Mouse (Mus musculus) layer of hippocampus, postnatal 14 days (tissue): ENCODE results near the gene Sync. TPM values are rescaled to one million over a fixed set of nuclear protein-coding genes. Genes with fewer than 3 reads are reported as not detected.

ENCODE experiments used
- DNase-seq, 2 experiments: peaks; one replicate each; pipeline ENCODE4 v3.0.0; 2021 to 2022; ENCODE audit warnings: low spot score in 2 of 2, mixed read lengths in 1 of 2
- total RNA-seq, 2 experiments: library from RNA; stranded (reverse); gene quantifications; 2 replicates each; pipeline ENCODE4 v1.2.3; 2021

Gene Sync
- total RNA-seq, 2 experiments from 2014 or later: 1.2 TPM

DNA sequence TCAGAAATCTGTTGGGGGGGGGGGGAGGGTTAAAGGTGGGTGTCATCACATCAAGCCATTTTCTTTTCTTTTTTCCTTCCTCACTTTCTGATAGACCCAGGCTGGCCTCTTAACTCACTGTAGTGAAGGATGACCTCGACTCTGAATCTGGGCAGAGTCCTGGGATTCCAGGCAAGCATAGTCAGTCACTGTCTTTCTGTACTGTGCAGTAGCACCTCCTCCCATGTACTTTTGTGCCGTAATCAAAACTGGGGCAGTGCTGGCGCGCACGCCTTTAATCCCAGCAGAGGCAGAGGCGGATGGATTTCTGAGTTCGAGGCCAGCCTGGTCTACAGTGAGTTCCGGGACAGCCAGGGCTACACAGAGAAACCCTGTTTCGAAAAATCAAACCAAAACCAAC lies 16.4 kb downstream of the Sync start:
- DNase-seq: no peak

DNA sequence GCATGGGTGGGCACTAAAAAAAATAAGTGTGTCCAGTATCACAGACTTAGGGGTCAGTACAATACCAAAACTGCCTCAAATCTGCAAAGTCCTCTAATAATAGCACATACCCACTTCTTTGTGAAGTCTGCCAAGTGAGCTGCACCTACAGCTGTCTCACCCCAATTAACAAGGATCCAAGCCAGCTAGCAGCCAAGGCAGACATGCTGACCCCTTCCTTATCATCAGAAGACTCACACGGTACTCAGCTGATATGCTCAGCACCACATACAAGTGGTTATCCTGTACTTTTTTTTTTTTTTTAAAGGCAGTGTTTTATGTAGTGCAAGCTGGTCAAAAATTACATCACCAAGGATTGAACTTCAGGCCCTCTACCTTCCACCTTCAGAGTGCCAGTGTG lies 16.9 kb downstream of the Sync start:
- no peak for DNase-seq

DNA sequence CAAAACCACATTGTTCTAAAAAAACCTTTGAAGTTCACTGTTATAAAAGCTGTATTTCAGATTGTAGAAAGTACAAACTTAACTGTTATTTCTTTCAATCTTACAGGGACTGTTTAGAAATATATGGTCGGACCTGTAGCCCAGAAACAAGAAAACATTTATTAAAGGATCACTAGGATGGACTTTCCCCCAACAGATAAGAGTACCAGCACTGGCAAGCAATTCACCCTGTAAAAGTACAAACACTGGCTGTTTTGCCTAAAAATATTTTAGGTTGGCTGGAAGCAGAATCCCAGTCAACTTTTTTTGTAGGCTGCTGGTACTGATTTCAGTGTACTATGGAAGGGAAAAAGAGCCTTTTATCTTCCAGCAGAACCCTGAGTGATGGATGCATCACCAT lies 20.5 kb downstream of the Sync start:
- DNase-seq: no peak

DNA sequence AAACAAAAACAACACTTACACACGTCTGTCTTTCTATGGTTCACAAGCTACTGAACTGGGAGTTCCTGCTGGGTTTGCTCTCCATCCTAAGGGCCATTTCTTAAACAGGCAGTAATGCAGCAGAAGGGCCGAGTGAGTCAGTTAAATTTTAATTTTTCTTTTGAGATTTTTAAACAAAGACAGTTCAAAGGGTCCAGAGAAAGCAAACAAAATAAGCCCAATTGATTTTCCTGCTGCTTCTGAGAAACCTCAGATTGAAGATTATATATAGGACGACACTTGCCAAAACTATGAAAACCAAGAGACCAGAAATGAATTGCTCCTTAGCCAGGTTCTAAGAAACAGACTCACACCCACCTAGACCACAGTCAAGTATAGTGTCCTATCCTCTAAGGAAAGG lies 26.5 kb downstream of the Sync start:
- DNase-seq: no peak

DNA sequence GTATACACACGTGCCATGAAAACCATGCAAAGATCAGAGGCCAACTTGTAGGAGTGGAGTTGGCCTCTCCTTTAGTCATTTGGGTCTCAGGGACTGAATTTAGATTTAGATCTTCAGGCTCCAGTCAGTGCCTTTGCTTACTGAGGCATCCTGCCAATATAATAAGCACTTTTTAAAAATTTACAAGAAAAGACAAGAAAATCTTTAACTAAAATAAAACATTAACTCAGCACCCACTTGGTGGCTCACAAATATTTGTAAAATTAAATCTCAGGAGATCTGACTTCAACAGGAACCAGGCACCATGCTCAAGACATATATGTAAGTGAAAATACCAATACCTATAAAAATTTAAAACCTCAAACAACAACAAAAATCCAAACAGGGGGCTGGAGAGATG lies 33.5 kb downstream of the Sync start:
- no peak for DNase-seq

DNA sequence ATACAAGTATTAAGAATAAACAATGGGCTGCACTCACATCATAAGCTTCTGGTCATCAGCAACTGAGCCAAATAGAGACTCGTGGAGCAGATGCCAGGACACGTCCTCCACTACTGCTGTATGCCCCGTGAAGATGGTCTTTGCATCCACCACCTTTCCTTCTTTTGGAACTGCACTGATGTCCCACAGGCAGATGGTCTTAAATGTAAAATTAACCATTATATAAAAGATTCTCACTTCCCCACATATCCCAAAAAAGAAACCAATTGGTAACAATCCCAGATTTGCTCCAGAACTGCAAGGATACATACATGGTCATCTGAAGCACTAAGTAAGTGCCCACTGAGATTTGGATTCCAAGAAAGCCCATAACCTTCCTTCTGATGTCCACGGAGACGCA lies 34.6 kb downstream of the Sync start:
- no peak for DNase-seq

DNA sequence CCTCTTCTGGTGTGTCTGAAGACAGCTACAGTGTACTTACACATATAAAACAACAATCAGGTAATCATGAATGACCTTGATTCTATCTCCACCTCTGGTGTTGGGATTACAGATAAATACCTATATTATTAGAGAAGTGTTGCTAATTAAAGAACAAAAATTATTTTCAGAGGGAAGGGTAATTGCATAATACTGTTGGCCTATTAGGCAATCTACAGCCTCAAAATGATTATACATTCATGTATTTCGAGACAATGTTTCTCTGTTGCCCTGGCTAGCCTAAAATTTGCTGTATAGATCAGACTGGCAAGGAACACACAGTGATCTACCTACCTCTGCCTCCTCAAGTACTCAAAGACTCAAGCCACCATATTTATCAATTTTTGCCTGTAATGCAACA lies 36.1 kb downstream of the Sync start:
- DNase-seq: no peak

DNA sequence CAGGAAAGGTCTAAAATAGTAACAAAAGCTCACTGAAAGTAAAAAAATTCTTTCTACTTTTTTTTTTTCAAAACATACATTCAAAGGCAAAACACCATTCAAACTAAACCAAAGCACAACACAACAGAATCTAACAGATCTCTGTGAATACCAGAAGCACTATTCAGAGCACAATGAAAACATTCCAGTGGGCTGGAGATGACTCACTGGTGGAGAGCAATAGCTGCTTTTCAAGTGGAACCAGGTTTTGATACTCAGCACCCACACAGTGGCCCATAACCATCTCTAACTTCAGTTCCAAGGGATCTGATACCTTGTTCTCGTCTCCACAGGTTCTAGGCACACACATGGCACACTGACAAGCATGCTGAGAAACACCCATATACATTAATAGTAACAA lies 37.3 kb downstream of the Sync start:
- DNase-seq: no peak

DNA sequence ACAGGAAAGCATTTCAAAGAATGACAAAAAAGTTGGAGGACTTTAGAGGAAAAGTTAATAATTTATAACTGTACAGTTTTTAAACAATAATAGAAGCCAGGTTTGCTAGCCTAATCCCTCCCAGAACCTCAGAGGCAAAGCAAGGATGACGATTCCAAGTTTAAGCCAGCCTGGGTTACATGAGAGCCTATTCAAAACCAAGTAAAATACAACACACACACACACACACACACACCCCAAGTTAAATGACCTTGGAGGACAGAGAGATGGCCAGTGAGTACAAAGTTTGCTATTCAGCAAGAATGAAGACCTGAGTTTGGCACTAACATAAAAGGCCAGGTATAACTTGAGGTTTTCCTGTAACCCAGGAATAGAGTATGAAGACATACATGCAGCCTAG lies 38.8 kb downstream of the Sync start:
- DNase-seq: no peak

DNA sequence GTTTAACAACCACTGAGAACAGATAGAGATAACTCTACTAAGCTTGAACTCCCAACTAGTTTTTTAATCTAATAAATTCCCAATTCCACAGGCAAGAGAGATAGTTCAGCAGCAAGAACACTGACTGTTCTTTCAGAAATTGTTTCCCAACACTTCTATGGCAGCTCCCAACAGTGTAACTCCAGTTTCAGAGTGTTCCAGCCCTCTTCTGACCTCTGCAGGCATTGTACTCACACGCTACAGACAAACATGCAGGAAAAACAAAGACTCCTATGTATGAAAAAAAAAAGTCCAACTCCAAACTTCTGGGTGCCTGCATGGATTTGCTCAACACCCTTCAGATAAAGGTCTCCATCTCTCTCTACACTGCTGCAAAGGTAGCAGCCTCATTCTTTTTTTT lies 45.4 kb downstream of the Sync start:
- DNase-seq: no peak

DNA sequence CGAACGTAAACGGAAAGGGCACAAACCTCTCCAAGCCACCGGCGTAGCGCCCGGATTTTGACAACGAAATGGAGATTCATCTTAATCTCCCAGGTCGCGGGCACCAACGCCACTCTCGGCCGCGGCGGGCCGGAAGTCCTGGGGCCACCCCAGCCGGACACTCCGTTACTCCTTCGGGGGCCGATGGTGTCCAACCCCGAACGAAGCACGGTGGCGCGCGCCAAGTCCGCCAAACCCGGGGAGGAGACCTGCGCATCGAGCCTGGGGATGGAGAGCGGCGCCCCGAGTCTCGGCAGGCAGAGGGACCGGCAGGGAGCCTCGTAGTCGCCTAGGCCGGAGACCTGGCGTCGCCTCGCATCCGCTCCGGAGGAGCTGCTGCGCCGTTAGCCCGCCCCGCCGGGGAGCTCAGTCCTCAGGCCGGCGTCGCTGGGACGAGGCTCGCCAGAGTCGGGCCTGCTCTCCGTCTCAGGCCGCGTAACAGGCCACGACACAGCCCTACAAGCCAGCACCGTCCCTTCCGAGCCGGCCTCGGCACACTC lies 47.3 kb downstream of the Sync start:
- peak in 1 of 2 experiments; percentile 37 for DNase-seq

DNA sequence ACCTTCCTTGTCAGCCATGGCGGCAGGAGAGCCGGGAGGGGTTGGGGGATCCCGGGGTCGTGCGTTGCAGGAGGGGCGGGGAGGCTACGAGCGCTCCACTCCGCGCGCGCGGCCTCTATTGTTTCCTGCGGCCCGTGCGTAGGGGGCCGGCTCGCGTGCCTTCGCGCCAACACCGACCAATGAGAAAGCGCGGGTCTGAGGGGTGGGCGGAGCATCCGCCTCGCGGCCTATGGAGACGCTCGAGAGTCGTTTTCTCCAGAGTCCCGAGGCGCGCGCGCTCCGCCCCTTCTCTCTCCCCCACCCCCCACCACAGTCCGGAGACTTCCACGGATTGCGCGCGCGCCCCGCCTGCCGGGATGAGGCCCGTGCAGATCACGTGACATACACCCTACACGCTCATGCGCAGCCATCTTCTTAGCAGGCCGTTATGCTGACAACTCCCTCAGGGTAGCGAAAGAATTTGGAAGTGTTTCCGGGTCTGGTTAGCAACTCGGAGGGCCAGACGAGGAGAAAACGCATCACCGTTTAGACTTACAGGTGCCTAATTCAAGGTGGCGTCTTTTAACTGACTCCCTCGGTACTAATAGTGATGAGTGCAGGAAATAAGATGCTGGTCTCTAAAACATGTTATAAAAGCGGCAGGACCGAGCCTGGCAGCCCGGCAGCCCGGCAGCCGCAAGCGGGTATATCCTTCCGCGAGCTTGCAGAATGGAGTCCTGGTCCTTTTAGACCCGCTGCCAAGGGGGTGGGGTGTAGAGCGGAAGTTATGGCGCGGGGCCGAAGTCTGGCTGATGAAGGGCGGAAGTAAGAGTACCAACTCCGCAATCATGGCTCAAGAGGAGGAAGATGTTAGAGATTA lies 48.0 kb downstream of the Sync start, which contains the start of the genes Rbbp4 and Zbtb8os:
Gene Rbbp4 (minus strand): TSS at position 155 of the 859 bp plus-strand sequence.
Gene Zbtb8os (plus strand): TSS at position 480 of the 859 bp plus-strand sequence.
- DNase-seq: peak; percentile 94 to 98

DNA sequence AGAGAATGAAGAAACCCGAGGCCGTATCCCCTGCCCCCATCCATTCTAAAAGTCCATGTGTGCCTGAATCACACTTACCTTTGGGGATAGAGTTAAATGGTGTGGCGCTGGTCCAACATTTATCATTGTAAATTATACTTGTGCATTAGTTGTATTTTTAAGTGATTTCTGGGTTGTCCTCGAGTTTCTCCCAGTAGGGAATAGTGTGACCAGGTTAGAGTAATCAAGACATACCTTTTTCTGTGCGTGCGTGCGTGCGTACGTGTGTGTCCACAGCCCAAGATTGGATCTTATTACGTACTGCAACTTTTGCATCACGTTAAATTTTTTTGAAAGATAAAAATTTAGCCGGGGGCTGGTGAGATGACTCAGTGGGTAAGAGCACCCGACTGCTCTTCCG lies 48.9 kb downstream of the Sync start:
- DNase-seq: peak in 1 of 2 experiments; percentile 6

DNA sequence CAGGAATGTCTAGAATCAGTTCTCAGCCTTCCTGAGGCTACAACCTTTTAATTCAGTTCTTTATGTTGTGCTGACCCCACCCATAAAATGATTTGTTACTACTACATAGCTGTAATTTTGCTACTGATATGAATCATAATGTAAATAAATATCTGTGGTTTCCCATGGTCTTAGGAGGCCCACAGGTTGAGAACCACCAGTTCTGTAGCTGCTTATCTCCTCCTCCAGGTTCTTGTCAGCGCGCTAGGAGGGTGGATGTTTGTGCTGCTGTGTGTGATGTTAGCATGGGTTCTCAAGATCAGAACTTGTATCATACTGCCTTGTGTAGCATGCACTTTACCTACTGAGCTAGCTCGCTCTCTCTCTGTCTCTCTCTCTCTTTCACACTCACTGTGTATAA lies 52.3 kb downstream of the Sync start:
- no peak for DNase-seq

DNA sequence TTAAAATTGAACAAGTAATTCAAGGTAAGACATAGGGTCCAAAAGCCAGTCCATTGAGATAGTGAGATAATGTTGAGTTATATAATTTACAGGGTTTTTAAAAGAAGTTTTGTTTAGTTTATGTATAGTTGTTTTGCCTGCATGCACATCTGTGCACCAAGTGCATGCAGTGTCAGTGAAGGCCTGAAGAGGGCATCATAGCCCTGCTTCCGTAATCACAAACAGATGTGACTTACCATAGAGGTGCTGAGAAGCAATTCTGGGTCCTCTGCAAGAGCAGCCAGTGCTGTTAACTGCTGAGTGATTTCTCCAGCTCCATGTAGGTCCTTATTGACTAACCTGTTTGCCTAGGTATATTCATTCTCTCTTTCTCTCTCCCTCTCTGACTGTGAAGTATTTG lies 54.5 kb downstream of the Sync start:
- DNase-seq: no peak

DNA sequence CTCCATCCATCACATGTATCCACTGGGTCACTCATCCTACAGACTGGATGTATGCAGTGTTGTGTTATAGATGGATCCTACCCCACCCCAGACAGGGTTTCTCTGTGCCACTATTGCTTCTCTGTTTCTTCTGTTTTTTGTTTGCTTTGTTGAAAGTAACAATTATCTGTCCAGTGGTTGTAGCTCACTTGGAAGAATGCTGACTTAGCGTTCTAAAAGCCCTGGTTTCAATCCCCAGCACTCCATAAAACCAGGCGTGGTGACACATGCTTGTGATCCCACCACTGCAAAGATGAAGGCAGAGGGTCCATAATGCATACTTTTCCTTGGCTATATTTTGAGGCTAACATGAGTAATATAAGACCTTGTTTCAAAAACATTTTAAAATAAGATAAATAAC lies 55.3 kb downstream of the Sync start:
- no peak for DNase-seq

DNA sequence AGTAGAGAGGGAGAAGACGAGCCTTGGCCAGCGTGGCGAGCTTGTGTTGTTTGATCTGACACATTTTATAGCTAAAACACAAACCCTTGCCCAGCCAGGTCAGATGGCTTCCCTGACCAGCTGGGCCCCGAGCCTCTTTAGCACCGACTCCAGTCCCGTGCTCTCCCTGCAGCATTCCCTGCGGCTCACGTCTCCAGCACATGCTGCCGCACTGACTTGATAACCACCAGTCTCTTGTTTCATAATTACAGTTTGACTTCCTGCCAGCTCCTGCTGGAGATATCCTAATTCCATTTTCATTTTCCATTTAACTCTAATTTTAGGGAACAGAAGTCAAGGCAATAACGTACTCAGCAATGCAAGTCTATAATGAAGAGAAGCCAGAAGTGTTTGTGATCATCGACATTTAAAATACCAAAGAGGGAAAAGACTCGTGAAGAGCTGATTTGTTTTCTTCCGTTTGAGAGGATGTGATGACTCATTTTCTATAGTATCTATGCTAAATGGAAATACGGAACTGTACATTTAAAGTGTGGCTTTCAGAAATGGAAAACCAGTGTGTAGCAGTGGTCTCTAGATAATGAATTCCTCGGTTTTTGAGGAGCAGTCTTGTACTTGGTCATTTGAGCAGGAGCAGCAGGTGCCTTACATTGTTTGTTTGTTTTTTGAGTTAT lies 59.2 kb downstream of the Sync start:
- DNase-seq: peak; percentile 10 to 65

DNA sequence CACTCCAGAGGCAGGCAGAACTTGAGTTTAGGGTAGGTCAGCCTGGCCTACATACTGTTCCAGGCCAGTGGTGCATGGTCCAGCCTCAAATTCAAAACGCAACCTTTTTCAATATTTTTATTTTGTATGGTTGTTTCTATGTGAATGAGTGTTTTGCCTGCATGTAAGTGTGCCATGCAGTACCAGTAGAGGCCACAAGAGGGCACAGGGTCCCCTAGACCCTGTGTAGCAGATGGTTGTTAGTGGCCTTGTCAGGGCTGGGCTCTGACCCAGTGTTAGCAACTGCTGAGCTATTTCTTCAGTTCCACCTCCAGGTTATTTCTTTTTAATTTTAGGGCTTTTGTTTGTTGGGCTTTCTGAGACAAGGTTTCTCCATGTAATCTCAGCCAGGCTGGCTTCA lies 63.2 kb downstream of the Sync start:
- DNase-seq: peak; percentile 53 to 66

DNA sequence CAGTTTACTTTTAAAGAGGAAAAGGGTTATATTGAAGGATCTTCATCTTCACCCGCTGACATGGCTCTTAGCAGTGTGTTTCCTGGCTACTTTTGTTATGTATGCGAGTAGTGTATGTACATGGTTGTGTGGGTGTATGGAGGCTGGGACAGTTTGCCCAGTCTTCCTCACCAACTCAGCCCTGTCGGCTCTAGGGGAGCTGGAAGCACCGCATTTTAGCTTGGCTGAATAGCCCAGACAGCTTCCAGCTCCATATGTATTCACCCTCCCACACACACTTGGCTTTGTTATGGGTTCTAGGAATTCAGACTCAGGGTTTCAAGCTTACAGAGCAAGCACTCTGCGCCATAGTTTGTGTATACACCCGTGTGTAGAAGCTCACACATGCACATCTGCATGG lies 63.7 kb downstream of the Sync start:
- DNase-seq: peak; percentile 13 to 64

DNA sequence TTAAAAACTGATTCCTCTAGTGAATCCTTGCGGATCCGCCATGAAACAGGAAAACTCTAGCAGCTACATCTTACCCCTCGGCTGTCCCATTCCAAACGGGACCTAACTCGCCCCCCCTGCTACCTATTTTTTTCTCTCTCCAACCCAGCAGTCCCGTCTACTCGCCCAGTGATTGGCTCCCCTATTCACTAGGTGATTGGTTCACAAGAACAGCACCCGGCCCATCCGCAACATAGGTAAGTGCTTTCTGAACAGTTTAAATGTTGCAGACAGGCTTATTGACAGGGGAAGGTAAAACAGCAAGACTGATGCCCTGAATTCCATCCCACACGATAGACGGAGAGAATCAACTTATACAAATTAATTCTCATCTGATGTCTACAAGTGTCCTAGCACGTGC lies 65.8 kb downstream of the Sync start:
- DNase-seq: no peak

DNA sequence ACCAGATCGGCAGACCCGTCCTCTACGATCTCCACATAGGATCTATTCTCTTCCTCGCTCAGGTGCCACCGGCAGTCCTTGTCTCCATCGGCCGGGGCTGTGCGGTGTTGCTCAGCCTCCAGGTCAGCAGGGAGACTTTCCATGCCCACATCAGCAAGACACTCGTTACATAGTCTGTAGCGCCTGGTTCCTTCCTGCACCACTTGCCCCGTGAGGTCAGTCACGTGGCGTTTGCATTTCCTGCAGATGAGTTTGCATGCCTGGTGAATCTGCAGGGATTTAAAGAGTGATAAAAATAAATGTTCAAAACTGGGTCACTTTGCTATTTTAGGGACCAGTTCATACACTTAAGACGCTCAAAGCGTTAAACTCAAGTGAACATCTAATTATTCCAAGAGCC lies 66.8 kb downstream of the Sync start:
- no peak for DNase-seq

DNA sequence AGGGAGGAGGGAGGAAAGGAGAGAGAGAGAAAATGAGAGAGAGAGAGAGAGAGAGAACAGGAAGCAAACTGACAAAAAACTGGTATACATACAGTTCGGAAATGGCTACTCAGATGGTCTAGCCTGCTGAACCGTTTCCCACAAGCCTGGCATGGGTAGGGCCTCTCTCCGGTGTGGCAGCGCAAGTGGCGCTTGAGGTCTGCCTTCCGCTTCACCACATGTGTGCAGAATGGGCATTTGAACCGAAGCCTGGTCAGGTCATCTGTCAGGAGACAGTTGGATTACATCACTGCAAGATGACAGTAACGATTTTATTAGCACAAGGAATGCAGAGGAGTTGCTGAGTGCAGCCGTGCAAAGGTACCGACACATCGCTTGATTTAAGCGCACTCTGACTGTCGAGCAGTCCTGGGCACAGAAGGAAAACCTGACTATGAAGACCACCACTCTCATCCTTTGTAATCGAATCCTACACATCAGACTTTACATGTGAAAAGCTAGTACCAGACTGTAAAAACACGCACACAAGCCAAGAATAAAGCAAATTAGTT lies 70.3 kb downstream of the Sync start:
- no peak for DNase-seq
